Mouse (Mus musculus) bone marrow, adult 2 months (tissue): ENCODE results near the gene Nkain4. TPM values are rescaled to one million over a fixed set of nuclear protein-coding genes. Genes with fewer than 3 reads are reported as not detected.
A peak's percentile ranks its signal among the peaks of the same experiment; 100 is the strongest.

Source experiments
- H3K27ac ChIP-seq: fragments of 200-500 bp; 2 replicates; pipeline ENCODE4 v1.5.1; 2012; ENCODE audit warnings: low read depth, mild to moderate bottlenecking, control low read depth, inconsistent platforms, low read length; ENCODE audit not compliant: control insufficient read depth, poor library complexity, insufficient read depth
- H3K4me1 ChIP-seq: fragments of 200-500 bp; 2 replicates; pipeline ENCODE4 v1.6.1; 2011; ENCODE audit warnings: low read length; ENCODE audit not compliant: control insufficient read depth, insufficient read depth
- H3K4me3 ChIP-seq: fragments of 200-500 bp; replicated peaks from 2 replicates; pipeline ENCODE3; 2011; ENCODE audit warnings: mild to moderate bottlenecking, low read depth, low read length, control low read depth; ENCODE audit not compliant: control insufficient read depth
- CTCF ChIP-seq: fragments of 200-500 bp; IDR thresholded peaks from 2 replicates; pipeline ENCODE4 v1.5.1; 2011; ENCODE audit warnings: low read length, control low read depth; ENCODE audit not compliant: control insufficient read depth, insufficient read depth
- POLR2A ChIP-seq: fragments of 200-500 bp; IDR thresholded peaks from 2 replicates; pipeline ENCODE4 v1.6.1; 2011; ENCODE audit warnings: low read depth, mild to moderate bottlenecking, control low read depth, low read length, borderline replicate concordance; ENCODE audit not compliant: control insufficient read depth
- WGBS: fragments of 180-500 bp; shearing (Covaris S2); methylation state at CpG from one replicate; pipeline ENCODE4 v1.1.7; 2018; 5-methylcytosine and 5-hydroxymethylcytosine counted together
- polyA plus RNA-seq: library from polyadenylated mRNA; stranded (reverse); fragments of >200 nt; gene quantifications from 2 replicates; pipeline ENCODE4 v1.2.4, GENCODE M21; 2011; ENCODE audit warnings: low replicate concordance; ENCODE audit not compliant: missing spikeins, insufficient read depth, insufficient read length

Nkain4 gene
- polyA plus RNA-seq, 1 experiment, result not detected

- 91% methylated on average over 18 of the region's 18 CpGs for WGBS
- Histone ChIP-seq H3K4me3 (no peak overlapping the region), H3K4me1 (no peaks in the 10 kb centered on the region), H3K27ac (no peak overlapping the region)
- TF ChIP-seq CTCF (no peak), POLR2A (no peak)
Observed at GRCm38 (mm10) chr2:180904435-180905208, 49.9 kb downstream of the Nkain4 start.

GRCm38 (mm10) chr2:180902086-180902485, 52.4 kb downstream of the Nkain4 start:
- no peak for TF ChIP-seq CTCF
- TF ChIP-seq POLR2A, result no peak

GRCm38 (mm10) chr2:180897857-180898256, 56.6 kb downstream of the Nkain4 start:
- H3K4me3 ChIP-seq, result no peak overlapping the region
- no peak for TF ChIP-seq POLR2A
- TF ChIP-seq CTCF, result no peak
- no peaks in the 10 kb centered on the region for H3K4me1 ChIP-seq
- WGBS, result 75% methylated on average over 6 of the region's 6 CpGs
- H3K27ac ChIP-seq, result no peak overlapping the region

More at GRCm38 (mm10) chr2:180902086-180902485, 52.4 kb downstream of the Nkain4 start:
- no peak overlapping the region for H3K27ac ChIP-seq
- no peaks in the 10 kb centered on the region for H3K4me1 ChIP-seq
- no peak overlapping the region for H3K4me3 ChIP-seq
- 54% methylated on average over 2 of the region's 2 CpGs for WGBS

- no peaks in the 10 kb centered on the region for H3K4me1 ChIP-seq
- TF ChIP-seq POLR2A (no peak), CTCF (no peak)
- no peak overlapping the region for H3K4me3 ChIP-seq
- 68% methylated on average over 15 of the region's 15 CpGs for WGBS
- no peak overlapping the region for H3K27ac ChIP-seq
Observed at GRCm38 (mm10) chr2:180896819-180897625, 57.5 kb downstream of the Nkain4 start.

GRCm38 (mm10) chr2:180895837-180896525, 58.5 kb downstream of the Nkain4 start:
- H3K27ac ChIP-seq, result no peak overlapping the region
- 70% methylated on average over 11 of the region's 11 CpGs for WGBS
- TF ChIP-seq POLR2A (no peak), CTCF (no peak)
- no peak overlapping the region for H3K4me3 ChIP-seq
- H3K4me1 ChIP-seq, result no peaks in the 10 kb centered on the region

- WGBS, result 74% methylated on average over 3 of the region's 3 CpGs
- no peak overlapping the region for H3K27ac ChIP-seq
- no peaks in the 10 kb centered on the region for H3K4me1 ChIP-seq
- TF ChIP-seq CTCF, result no peak
- TF ChIP-seq POLR2A, result no peak
- H3K4me3 ChIP-seq, result no peak overlapping the region
Observed at GRCm38 (mm10) chr2:180895321-180895720, 59.2 kb downstream of the Nkain4 start.

- TF ChIP-seq POLR2A (no peak), CTCF (peak; percentile 80)
- Histone ChIP-seq H3K4me3 (no peak overlapping the region), H3K4me1 (no peaks in the 10 kb centered on the region), H3K27ac (no peak overlapping the region)
- WGBS, result 3% methylated on average over 13 of the region's 13 CpGs
Observed at GRCm38 (mm10) chr2:180894734-180895133, 59.8 kb downstream of the Nkain4 start.

- TF ChIP-seq CTCF (no peak), POLR2A (no peak)
- H3K4me1 ChIP-seq, result no peaks in the 10 kb centered on the region
- WGBS, result 3% methylated on average over 57 of the region's 57 CpGs
- no peak overlapping the region for H3K27ac ChIP-seq
- no peak overlapping the region for H3K4me3 ChIP-seq
Observed at GRCm38 (mm10) chr2:180894029-180894623, 60.4 kb downstream of the Nkain4 start.

- no peaks in the 10 kb centered on the region for H3K4me1 ChIP-seq
- 3% methylated on average over 47 of the region's 50 CpGs for WGBS
- TF ChIP-seq POLR2A, result no peak
- TF ChIP-seq CTCF, result no peak
- no peak overlapping the region for H3K4me3 ChIP-seq
- H3K27ac ChIP-seq, result no peak overlapping the region
Observed at GRCm38 (mm10) chr2:180893537-180894028, 60.9 kb downstream of the Nkain4 start.
